Mouse (Mus musculus) kidney, adult 2 months (tissue): ENCODE results near the gene Fbxl13. TPM values are rescaled to one million over a fixed set of nuclear protein-coding genes. Genes with fewer than 3 reads are reported as not detected.
"Not testable (repeated sequence)": the region's sequence is repeated elsewhere in the genome, so short reads cannot be mapped to it uniquely, and the experiment has no call there.

ENCODE experiments used
- DNase-seq: peaks from one replicate; pipeline ENCODE4 v3.0.0; 2021
- H3K27ac ChIP-seq: fragments of 200-500 bp; 2 replicates; pipeline ENCODE4 v1.5.1; 2012; ENCODE audit warnings: low read depth, low read length, control low read depth, inconsistent platforms; ENCODE audit not compliant: insufficient read depth
- H3K27me3 ChIP-seq: fragments of 200-500 bp; replicated peaks from 2 replicates; pipeline ENCODE4 v1.6.1; 2012; ENCODE audit warnings: mild to moderate bottlenecking, moderate library complexity, low read length, inconsistent platforms; ENCODE audit not compliant: control insufficient read depth, insufficient read depth
- H3K36me3 ChIP-seq: fragments of 200-500 bp; 2 replicates; pipeline ENCODE4 v1.6.1; 2012; ENCODE audit warnings: mild to moderate bottlenecking, moderate library complexity, low read length, inconsistent platforms; ENCODE audit not compliant: control insufficient read depth, insufficient read depth
- H3K4me1 ChIP-seq: fragments of 200-500 bp; 2 replicates; pipeline ENCODE4 v1.6.1; 2011; ENCODE audit warnings: low read length; ENCODE audit not compliant: control insufficient read depth, insufficient read depth
- H3K4me3 ChIP-seq: fragments of 200-500 bp; 2 replicates; pipeline ENCODE4 v1.5.1; 2011; ENCODE audit warnings: mild to moderate bottlenecking, low read depth, low read length, control low read depth; ENCODE audit not compliant: insufficient read depth
- CTCF ChIP-seq: fragments of 200-500 bp; conservative IDR thresholded peaks from 2 replicates; pipeline ENCODE4 v1.5.1; 2011; ENCODE audit warnings: low read depth, mild to moderate bottlenecking, control low read depth, low read length, moderate library complexity, mixed read lengths; ENCODE audit not compliant: insufficient read depth, insufficient read length
- POLR2A ChIP-seq: fragments of 200-500 bp; IDR thresholded peaks from one replicate; pipeline ENCODE4 v1.6.1; 2011; ENCODE audit warnings: low read depth, low read length, control low read depth
- WGBS: fragments of 180-500 bp; shearing (Covaris S2); methylation state at CpG from one replicate; pipeline ENCODE4 v1.1.7; 2018; 5-methylcytosine and 5-hydroxymethylcytosine counted together
- polyA plus RNA-seq: library from polyadenylated mRNA; depleted of rRNA; stranded (reverse); fragments of >200 nt; gene quantifications from 2 replicates; pipeline ENCODE4 v1.2.3, GENCODE M21; 2012

Fbxl13 gene
- polyA plus RNA-seq, 1 experiment: 0.05 TPM

- Histone ChIP-seq H3K27ac (no peak overlapping the region), H3K4me3 (no peak overlapping the region), H3K4me1 (no peaks in the 10 kb centered on the region), H3K27me3 (no peaks in the 10 kb centered on the region), H3K36me3 (no peaks in the 10 kb centered on the region)
- DNase-seq: no peak
- TF ChIP-seq POLR2A (no peak), CTCF (no peak)
Observed at GRCm38 (mm10) chr5:21625916-21626315, 19.5 kb downstream of the Fbxl13 start.

GRCm38 (mm10) chr5:21616450-21617009 lies 28.9 kb downstream of the Fbxl13 start:
- H3K27ac ChIP-seq: no peak overlapping the region
- no peaks in the 10 kb centered on the region for H3K4me1 ChIP-seq
- H3K27me3 ChIP-seq: no peaks in the 10 kb centered on the region
- no peaks in the 10 kb centered on the region for H3K36me3 ChIP-seq
- H3K4me3 ChIP-seq: no peak overlapping the region
- TF ChIP-seq CTCF: no peak
- TF ChIP-seq POLR2A: no peak
- 86% methylated on average over 3 of the region's 3 CpGs for WGBS
- DNase-seq: no peak

GRCm38 (mm10) chr5:21614299-21614698 lies 31.1 kb downstream of the Fbxl13 start:
- not testable (repeated sequence) for H3K36me3 ChIP-seq, H3K27me3 ChIP-seq, DNase-seq, H3K4me1 ChIP-seq, H3K4me3 ChIP-seq, H3K27ac ChIP-seq
- WGBS: 97% methylated on average over 11 of the region's 11 CpGs

GRCm38 (mm10) chr5:21610996-21611395 lies 34.4 kb downstream of the Fbxl13 start:
- H3K27me3 ChIP-seq: no peaks in the 10 kb centered on the region
- no peaks in the 10 kb centered on the region for H3K4me1 ChIP-seq
- H3K36me3 ChIP-seq: no peaks in the 10 kb centered on the region
- 67% methylated on average over 3 of the region's 3 CpGs for WGBS
- H3K4me3 ChIP-seq: no peak overlapping the region
- DNase-seq: no peak
- no peak for TF ChIP-seq CTCF
- H3K27ac ChIP-seq: no peak overlapping the region

GRCm38 (mm10) chr5:21608311-21609304 lies 36.8 kb downstream of the Fbxl13 start:
- no peaks in the 10 kb centered on the region for H3K4me1 ChIP-seq
- no peak overlapping the region for H3K4me3 ChIP-seq
- DNase-seq: no peak
- 50% methylated on average over 12 of the region's 12 CpGs for WGBS
- no peak for TF ChIP-seq CTCF
- TF ChIP-seq POLR2A: no peak
- H3K36me3 ChIP-seq: no peaks in the 10 kb centered on the region
- no peaks in the 10 kb centered on the region for H3K27me3 ChIP-seq
- H3K27ac ChIP-seq: no peak overlapping the region

- 50% methylated on average over 6 of the region's 6 CpGs for WGBS
- peak; percentile 51 for DNase-seq
- Histone ChIP-seq H3K27me3 (no peaks in the 10 kb centered on the region), H3K36me3 (no peaks in the 10 kb centered on the region), H3K4me3 (no peak overlapping the region), H3K27ac (no peak overlapping the region), H3K4me1 (no peaks in the 10 kb centered on the region)
- no peak for TF ChIP-seq CTCF
- TF ChIP-seq POLR2A: no peak
Observed at GRCm38 (mm10) chr5:21605936-21606335, 39.5 kb downstream of the Fbxl13 start.

- H3K27ac ChIP-seq: peak overlapping the region; percentile 72; the same call in 1 of the 2 replicates
- TF ChIP-seq POLR2A (no peak), CTCF (no peak)
- peaks cover 4% of the 10 kb centered on the region for H3K4me1 ChIP-seq
- no peaks in the 10 kb centered on the region for H3K36me3 ChIP-seq
- H3K27me3 ChIP-seq: no peaks in the 10 kb centered on the region
- peak overlapping the region; percentile 5; the same call in 1 of the 2 replicates for H3K4me3 ChIP-seq
- WGBS: 59% methylated on average over 4 of the region's 4 CpGs
- peak; percentile 58 for DNase-seq
Observed at GRCm38 (mm10) chr5:21599961-21600360, 45.5 kb downstream of the Fbxl13 start.

- not testable (repeated sequence) for H3K4me3 ChIP-seq, H3K27ac ChIP-seq, H3K36me3 ChIP-seq, H3K4me1 ChIP-seq, H3K27me3 ChIP-seq
- 41% methylated on average over 2 of the region's 2 CpGs for WGBS
- peak; percentile 88 for DNase-seq
Observed at GRCm38 (mm10) chr5:21599536-21599935, 45.9 kb downstream of the Fbxl13 start.
